Mouse (Mus musculus) lung, embryonic 16.5 days (tissue): Measurements from ENCODE around the gene Adamtsl1. TPM values are rescaled to one million over a fixed set of nuclear protein-coding genes. Genes with fewer than 3 reads are reported as not detected.

Experiments
- ATAC-seq: fragments of 200-750 bp; cut with Nextera tagmentation; 2 replicates; pipeline ENCODE4 v1.8.0; 2017; ENCODE audit warnings: low read depth, mild to moderate bottlenecking, moderate library complexity
- H3K27ac ChIP-seq: fragments of 300-500 bp; sonication (generic); 2 replicates; pipeline ENCODE4 v1.5.1; 2014; ENCODE audit warnings: mild to moderate bottlenecking, control low read depth, low read length
- H3K27me3 ChIP-seq: fragments of 300-500 bp; sonication (generic); 2 replicates; pipeline ENCODE4 v1.6.1; 2014; ENCODE audit warnings: low read depth, low read length, mixed read lengths; ENCODE audit not compliant: control insufficient read depth, insufficient read depth
- H3K36me3 ChIP-seq: fragments of 300-500 bp; sonication (generic); 2 replicates; pipeline ENCODE4 v1.6.1; 2014; ENCODE audit warnings: low read length; ENCODE audit not compliant: control insufficient read depth, insufficient read depth
- H3K4me1 ChIP-seq: fragments of 300-500 bp; sonication (generic); replicated peaks from 2 replicates; pipeline ENCODE4 v1.6.1; 2014; ENCODE audit warnings: low read length, mixed read lengths; ENCODE audit not compliant: control insufficient read depth, insufficient read depth
- H3K4me2 ChIP-seq: fragments of 300-500 bp; sonication (generic); 2 replicates; pipeline ENCODE4 v1.6.1; 2014; ENCODE audit warnings: low read depth, low read length, control low read depth
- H3K4me3 ChIP-seq: fragments of 300-500 bp; sonication (generic); 2 replicates; pipeline ENCODE4 v1.5.1; 2014; ENCODE audit warnings: mild to moderate bottlenecking, low read length, control low read depth
- H3K9ac ChIP-seq: fragments of 300-500 bp; sonication (generic); 2 replicates; pipeline ENCODE4 v1.6.1; 2014; ENCODE audit warnings: low read length, control low read depth
- H3K9me3 ChIP-seq: fragments of 300-500 bp; sonication (generic); 2 replicates; pipeline ENCODE4 v1.6.1; 2016; ENCODE audit warnings: low read length; ENCODE audit not compliant: control insufficient read depth
- WGBS: fragments of 180-500 bp; shearing (Covaris S2); extraction: QIAGEN DNeasy Blood & Tissue Kit; methylation state at CpG from one replicate; pipeline ENCODE4 v1.1.7; 2014; 5-methylcytosine and 5-hydroxymethylcytosine counted together
- polyA plus RNA-seq: library from polyadenylated mRNA; unstranded; fragments of >200 nt; fragmentation: Nextera tagmentation; extraction: Ambion mirVana; gene quantifications from 2 replicates; pipeline ENCODE4 v1.2.1, GENCODE M21; 2015

The Adamtsl1 gene
- polyA plus RNA-seq, 1 experiment from 2014 or later: 16.9 TPM

GRCm38 (mm10) chr4:85763161-85764014, 249.4 kb downstream of the Adamtsl1 start:
- no peaks in the 10 kb centered on the region for H3K36me3 ChIP-seq
- H3K9ac ChIP-seq: no peak overlapping the region
- no peaks in the 10 kb centered on the region for H3K9me3 ChIP-seq
- H3K27me3 ChIP-seq: no peaks in the 10 kb centered on the region
- no peak overlapping the region for H3K4me2 ChIP-seq
- no peak overlapping the region for H3K4me3 ChIP-seq
- peak; percentile 52 for ATAC-seq
- H3K4me1 ChIP-seq: peaks cover 9% of the 10 kb centered on the region; the same call in 1 of the 2 replicates
- WGBS: 82% methylated on average over 5 of the region's 5 CpGs
- no peak overlapping the region for H3K27ac ChIP-seq

- ATAC-seq: peak; percentile 51
- 35% methylated on average over 14 of the region's 14 CpGs for WGBS
Measured at GRCm38 (mm10) chr4:85764015-85764450, 250.1 kb downstream of the Adamtsl1 start.

GRCm38 (mm10) chr4:85764476-85764875, 250.5 kb downstream of the Adamtsl1 start:
- H3K9ac ChIP-seq: no peak overlapping the region
- H3K27me3 ChIP-seq: no peaks in the 10 kb centered on the region
- H3K4me1 ChIP-seq: peaks cover 9% of the 10 kb centered on the region; the same call in 1 of the 2 replicates
- H3K36me3 ChIP-seq: no peaks in the 10 kb centered on the region
- no peaks in the 10 kb centered on the region for H3K9me3 ChIP-seq
- H3K4me2 ChIP-seq: no peak overlapping the region
- 55% methylated on average over 3 of the region's 3 CpGs for WGBS
- H3K27ac ChIP-seq: no peak overlapping the region
- no peak for ATAC-seq
- no peak overlapping the region for H3K4me3 ChIP-seq

More at GRCm38 (mm10) chr4:85764015-85764450, 250.1 kb downstream of the Adamtsl1 start:
- H3K9ac ChIP-seq: no peak overlapping the region
- no peak overlapping the region for H3K27ac ChIP-seq
- H3K9me3 ChIP-seq: no peaks in the 10 kb centered on the region
- H3K27me3 ChIP-seq: no peaks in the 10 kb centered on the region
- H3K4me2 ChIP-seq: no peak overlapping the region
- no peak overlapping the region for H3K4me3 ChIP-seq
- H3K4me1 ChIP-seq: peaks cover 9% of the 10 kb centered on the region; the same call in 1 of the 2 replicates
- H3K36me3 ChIP-seq: no peaks in the 10 kb centered on the region

GRCm38 (mm10) chr4:85767666-85768065, 253.7 kb downstream of the Adamtsl1 start:
- H3K36me3 ChIP-seq: no peaks in the 10 kb centered on the region
- no peak overlapping the region for H3K4me3 ChIP-seq
- H3K4me2 ChIP-seq: no peak overlapping the region
- peaks cover 9% of the 10 kb centered on the region; the same call in 1 of the 2 replicates for H3K4me1 ChIP-seq
- no peaks in the 10 kb centered on the region for H3K9me3 ChIP-seq
- 74% methylated on average over 6 of the region's 6 CpGs for WGBS
- no peak for ATAC-seq
- no peak overlapping the region for H3K27ac ChIP-seq
- H3K9ac ChIP-seq: no peak overlapping the region
- no peaks in the 10 kb centered on the region for H3K27me3 ChIP-seq

- Histone ChIP-seq H3K27me3 (no peaks in the 10 kb centered on the region), H3K4me1 (peaks cover 9% of the 10 kb centered on the region; the same call in 1 of the 2 replicates), H3K36me3 (no peaks in the 10 kb centered on the region), H3K9me3 (no peaks in the 10 kb centered on the region), H3K4me2 (no peak overlapping the region), H3K27ac (no peak overlapping the region), H3K9ac (no peak overlapping the region), H3K4me3 (no peak overlapping the region)
- ATAC-seq: no peak
- WGBS: 56% methylated on average over 5 of the region's 5 CpGs
Measured at GRCm38 (mm10) chr4:85768107-85768506, 254.1 kb downstream of the Adamtsl1 start.

- Histone ChIP-seq H3K9me3 (no peaks in the 10 kb centered on the region), H3K9ac (no peak overlapping the region), H3K27me3 (no peaks in the 10 kb centered on the region), H3K27ac (no peak overlapping the region), H3K4me2 (no peak overlapping the region), H3K4me3 (no peak overlapping the region), H3K4me1 (no peaks in the 10 kb centered on the region), H3K36me3 (no peaks in the 10 kb centered on the region)
- no peak for ATAC-seq
- WGBS: 54% methylated on average over 5 of the region's 5 CpGs
Measured at GRCm38 (mm10) chr4:85782511-85782910, 268.5 kb downstream of the Adamtsl1 start.

GRCm38 (mm10) chr4:85783768-85784379, 269.9 kb downstream of the Adamtsl1 start:
- no peaks in the 10 kb centered on the region for H3K9me3 ChIP-seq
- no peaks in the 10 kb centered on the region for H3K4me1 ChIP-seq
- no peak overlapping the region for H3K9ac ChIP-seq
- no peaks in the 10 kb centered on the region for H3K27me3 ChIP-seq
- no peak overlapping the region for H3K27ac ChIP-seq
- no peak overlapping the region for H3K4me2 ChIP-seq
- no peak for ATAC-seq
- H3K4me3 ChIP-seq: no peak overlapping the region
- H3K36me3 ChIP-seq: no peaks in the 10 kb centered on the region
- WGBS: 50% methylated on average over 6 of the region's 6 CpGs

GRCm38 (mm10) chr4:85784428-85784827, 270.5 kb downstream of the Adamtsl1 start:
- no peaks in the 10 kb centered on the region for H3K27me3 ChIP-seq
- no peaks in the 10 kb centered on the region for H3K9me3 ChIP-seq
- WGBS: 61% methylated on average over 4 of the region's 4 CpGs

GRCm38 (mm10) chr4:85790226-85790625, 276.3 kb downstream of the Adamtsl1 start:
- Histone ChIP-seq H3K27ac (no peak overlapping the region), H3K4me3 (no peak overlapping the region), H3K4me2 (no peak overlapping the region), H3K27me3 (no peaks in the 10 kb centered on the region), H3K9me3 (no peaks in the 10 kb centered on the region), H3K4me1 (no peaks in the 10 kb centered on the region), H3K9ac (no peak overlapping the region), H3K36me3 (no peaks in the 10 kb centered on the region)
- 60% methylated on average over 2 of the region's 2 CpGs for WGBS
- no peak for ATAC-seq

More at GRCm38 (mm10) chr4:85784428-85784827, 270.5 kb downstream of the Adamtsl1 start:
- no peaks in the 10 kb centered on the region for H3K36me3 ChIP-seq
- H3K4me3 ChIP-seq: no peak overlapping the region
- no peak overlapping the region for H3K4me2 ChIP-seq
- ATAC-seq: no peak
- no peak overlapping the region for H3K27ac ChIP-seq
- no peak overlapping the region for H3K9ac ChIP-seq
- no peaks in the 10 kb centered on the region for H3K4me1 ChIP-seq
